Mouse (Mus musculus): Measurements from ENCODE around the gene Mapk11.

DNA sequence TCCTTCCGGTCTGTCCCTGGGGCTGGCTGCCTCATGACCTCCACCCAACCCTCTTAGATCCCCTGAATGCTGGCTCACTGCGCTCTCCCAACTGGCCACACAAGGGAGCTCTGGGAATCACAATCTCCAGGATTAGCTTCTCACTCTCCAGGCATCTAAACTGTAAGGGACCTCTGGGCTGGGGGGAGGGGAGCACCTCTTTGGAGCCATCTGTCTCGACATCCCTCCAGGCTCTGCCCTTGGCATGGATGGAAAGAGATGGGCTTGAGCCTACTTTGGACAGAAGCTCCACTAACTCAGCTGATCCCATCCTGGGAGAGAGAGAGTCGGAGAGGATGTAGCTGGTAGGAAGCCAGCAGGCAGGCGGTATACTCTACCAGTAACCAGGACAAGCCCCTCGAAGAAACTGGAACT, 32.9 kb upstream of the Mapk11 start:
- 0 out of 2 replicates have a peak, but pooled peaks have one; percentile 28 for TF ChIP-seq CTCF (conservative IDR thresholded peaks at IDR 0.05; ENCODE audit: insufficient read depth, insufficient read length, low read depth, low read length)
- no peak for TF ChIP-seq POLR2A (IDR thresholded peaks at IDR 0.05; ENCODE audit: low read depth, low read length)

Measured in kidney, adult 2 months (tissue).